Comparison of ENCODE assay signal across 11 mouse cellular contexts in genomic region chr3:66797351-66798010, GRCm38 (mm10).
DNase-seq lines count a peak whose midpoint lies in the region; ATAC-seq lines count a peak whose summit lies in the region.
"Had no signal": no experiment of that assay in that cellular context is flagged by ENCODE, and none has a peak within 500 bp of the region (broad histone marks: within the 10 kb centered on the region; RNA-seq: fewer than 3 reads in every experiment).

No protein-coding gene starts in this region.

- ATAC-seq in embryonic facial prominence, embryonic 14.5 days (ENCODE audit: low read depth) = no peak
- ATAC-seq in midbrain, embryonic 16.5 days = peak; percentile 72; the same call in 1 of the 2 replicates
- ATAC-seq: lung, postnatal 0 days had no signal

- H3K9ac ChIP-seq in embryonic facial prominence, embryonic 14.5 days (ENCODE audit: low read depth, low read length) = no peak overlapping the region
- peak overlapping the region; percentile 51; the same call in 1 of the 2 replicates for H3K9ac ChIP-seq in midbrain, embryonic 16.5 days (ENCODE audit: low read depth, low read length)

- 54% methylated on average over 12 of the region's 12 CpGs for WGBS in embryonic facial prominence, embryonic 14.5 days
- 27% methylated on average over 12 of the region's 12 CpGs for WGBS in midbrain, embryonic 16.5 days

- no peaks in the 10 kb centered on the region for H3K9me3 ChIP-seq in embryonic facial prominence, embryonic 14.5 days (ENCODE audit: control insufficient read depth, low read length)
- H3K9me3 ChIP-seq in midbrain, embryonic 16.5 days (replicated peaks; ENCODE audit: control insufficient read depth, low read length, poor library complexity, severe bottlenecking) = no peaks in the 10 kb centered on the region

- no peak overlapping the region for H3K27ac ChIP-seq in embryonic facial prominence, embryonic 14.5 days (replicated peaks; ENCODE audit: low read depth, low read length)
- no peak overlapping the region for H3K27ac ChIP-seq in midbrain, embryonic 16.5 days (ENCODE audit: low read length)

- no peaks in the 10 kb centered on the region for H3K36me3 ChIP-seq in embryonic facial prominence, embryonic 14.5 days (ENCODE audit: control insufficient read depth, insufficient read depth, low read length)
- no peaks in the 10 kb centered on the region for H3K36me3 ChIP-seq in midbrain, embryonic 16.5 days (ENCODE audit: control insufficient read depth, insufficient read depth, low read length)

- no peak overlapping the region for H3K4me3 ChIP-seq in embryonic facial prominence, embryonic 14.5 days (ENCODE audit: low read depth, low read length)
- H3K4me3 ChIP-seq in midbrain, embryonic 16.5 days (ENCODE audit: low read depth, low read length) = no peak overlapping the region

- no peaks in the 10 kb centered on the region for H3K4me1 ChIP-seq in embryonic facial prominence, embryonic 14.5 days (ENCODE audit: control insufficient read depth, insufficient read depth, low read length)
- peaks cover 6% of the 10 kb centered on the region; the same call in 1 of the 2 replicates for H3K4me1 ChIP-seq in midbrain, embryonic 16.5 days (ENCODE audit: control insufficient read depth, insufficient read depth, low read length)

- peak; percentile 60 for DNase-seq in adrenal gland, adult 8-10 months
- peak; percentile 10 for DNase-seq in embryonic facial prominence, embryonic 14.5 days (ENCODE audit: low spot score)
- peak; percentile 5 to 38 for DNase-seq in kidney, adult 8-10 months
- no peak for DNase-seq in left cerebral cortex, adult 11 months (ENCODE audit: low spot score)
- DNase-seq in thymus, postnatal 0 days (ENCODE audit: low spot score) = no peak
- DNase-seq in cerebellum, adult 8-10 months = no peak
- DNase-seq: cerebellum, adult 9-10 months; right cerebral cortex, postnatal 25 days; thymus, postnatal 4 days had no signal

- H3K27me3 ChIP-seq in embryonic facial prominence, embryonic 14.5 days (replicated peaks; ENCODE audit: control insufficient read depth, insufficient read depth, low read length) = no peaks in the 10 kb centered on the region
- no peaks in the 10 kb centered on the region for H3K27me3 ChIP-seq in midbrain, embryonic 16.5 days (ENCODE audit: control insufficient read depth, insufficient read depth, low read depth, low read length)

- no peak overlapping the region for H3K4me2 ChIP-seq in embryonic facial prominence, embryonic 14.5 days (ENCODE audit: low read depth, low read length)
- peak overlapping the region; percentile 34; the same call in 1 of the 2 replicates for H3K4me2 ChIP-seq in midbrain, embryonic 16.5 days (ENCODE audit: low read length)

Comparison
In these comparisons a context has a peak if more than half of its experiments do, and no peak if none do; other contexts are left out.
1. DNase-seq: peak in adrenal gland, adult 8-10 months (single experiment), embryonic facial prominence, embryonic 14.5 days (single experiment) and kidney, adult 8-10 months (2 of 2); none in left cerebral cortex, adult 11 months (single experiment), thymus, postnatal 0 days (single experiment) and cerebellum, adult 8-10 months (single experiment).